Mouse (Mus musculus) cerebellum, postnatal 36 days (tissue): ENCODE data around the gene Ralgapb.

ENCODE experiments used
- DNase-seq, 2 experiments: peaks; one replicate each; pipeline ENCODE4 v3.0.0; 2021 to 2022; ENCODE audit warnings: mixed read lengths in 2 of 2

Ralgapb gene

GRCm38 (mm10) chr2:158408997-158409594 is 552 bp upstream of the Ralgapb start:
- no peak for DNase-seq

GRCm38 (mm10) chr2:158410022-158411014 is 670 bp downstream of the Ralgapb start:
- DNase-seq = peak; percentile 36 to 43

DNA sequence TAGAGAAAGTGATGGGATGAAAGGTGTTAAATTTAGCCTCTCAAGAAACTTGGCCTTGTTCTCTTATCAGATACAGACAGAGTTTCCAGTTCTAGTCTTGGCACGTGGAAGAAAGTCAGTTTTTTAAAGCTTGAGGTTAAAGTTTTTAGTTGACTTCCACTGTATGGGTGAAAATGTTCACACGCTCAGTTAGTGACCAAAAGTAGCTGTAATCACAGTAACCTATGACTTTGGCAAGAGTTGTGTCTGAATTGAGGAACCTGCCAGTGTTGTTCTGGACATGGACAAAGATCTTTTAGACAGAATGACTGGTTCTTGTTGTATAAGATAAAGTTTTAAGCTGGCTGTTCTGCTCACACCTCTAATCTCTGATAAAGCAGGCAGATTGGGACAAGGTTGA is 3.6 kb downstream of the Ralgapb start:
- DNase-seq = no peak

DNA sequence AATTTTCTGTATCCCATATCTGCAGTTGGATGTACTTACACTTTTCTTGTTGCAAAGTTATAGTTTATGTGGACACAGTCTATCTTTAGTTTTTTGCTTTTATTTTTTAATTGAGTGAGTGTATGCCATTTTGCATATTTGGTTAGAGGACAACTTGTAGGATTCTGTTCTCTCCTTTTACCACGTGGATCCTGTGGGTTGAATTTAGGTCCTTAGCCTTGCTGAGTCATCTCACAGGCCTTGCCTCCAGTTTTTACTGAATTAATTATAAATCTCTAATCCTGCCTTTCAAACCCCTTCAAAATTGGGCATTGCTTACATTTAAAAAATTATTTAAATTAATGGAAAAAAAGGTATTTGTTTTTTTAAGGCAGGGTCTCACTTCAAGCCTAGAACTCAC is 6.2 kb downstream of the Ralgapb start:
- DNase-seq = no peak

GRCm38 (mm10) chr2:158418663-158419062 is 9.0 kb downstream of the Ralgapb start:
- DNase-seq = no peak

GRCm38 (mm10) chr2:158445814-158446213 is 36.2 kb downstream of the Ralgapb start:
- no peak for DNase-seq

- no peak for DNase-seq
Measured at GRCm38 (mm10) chr2:158449845-158450244, 40.2 kb downstream of the Ralgapb start.

GRCm38 (mm10) chr2:158456451-158456850 is 46.8 kb downstream of the Ralgapb start:
- no peak for DNase-seq

DNA sequence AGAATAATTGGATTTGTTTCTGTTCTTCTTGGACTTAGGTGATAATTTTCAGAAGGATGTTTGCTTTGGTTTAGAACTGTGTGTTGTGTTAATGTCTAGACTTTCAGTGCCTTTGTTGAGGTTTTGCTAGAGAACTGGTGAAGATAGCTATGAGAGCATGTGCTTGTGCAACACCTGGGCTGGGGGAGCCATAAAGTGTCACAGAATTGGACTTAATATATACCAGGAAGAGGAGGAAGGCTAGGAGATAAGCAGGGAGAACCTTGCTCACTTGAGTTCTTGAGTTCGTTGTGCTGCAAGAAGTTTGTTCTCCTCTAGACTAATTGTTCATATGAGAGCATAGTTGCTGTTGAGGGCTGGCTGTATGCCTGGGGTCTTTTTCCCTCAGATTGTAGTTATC is 48.0 kb downstream of the Ralgapb start:
- DNase-seq = no peak

DNA sequence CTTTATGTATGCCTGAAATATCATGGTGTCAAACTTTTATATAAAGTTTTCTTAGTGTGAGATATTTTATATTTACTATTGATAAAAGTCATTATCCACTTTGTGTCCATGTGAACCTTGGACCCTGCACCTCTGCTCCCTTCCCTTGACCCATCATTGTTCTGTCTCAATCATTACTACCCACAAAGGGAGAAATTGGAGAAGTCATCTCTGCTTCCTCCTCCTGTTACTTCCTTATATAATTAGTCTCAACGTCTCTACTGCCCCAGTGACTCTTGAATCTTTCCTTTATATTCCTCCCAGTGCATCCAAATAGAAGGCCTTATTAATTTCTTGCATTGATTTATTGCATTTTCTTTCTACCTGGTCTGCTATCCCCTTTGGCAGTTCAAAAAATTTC is 52.8 kb downstream of the Ralgapb start:
- no peak for DNase-seq

DNA sequence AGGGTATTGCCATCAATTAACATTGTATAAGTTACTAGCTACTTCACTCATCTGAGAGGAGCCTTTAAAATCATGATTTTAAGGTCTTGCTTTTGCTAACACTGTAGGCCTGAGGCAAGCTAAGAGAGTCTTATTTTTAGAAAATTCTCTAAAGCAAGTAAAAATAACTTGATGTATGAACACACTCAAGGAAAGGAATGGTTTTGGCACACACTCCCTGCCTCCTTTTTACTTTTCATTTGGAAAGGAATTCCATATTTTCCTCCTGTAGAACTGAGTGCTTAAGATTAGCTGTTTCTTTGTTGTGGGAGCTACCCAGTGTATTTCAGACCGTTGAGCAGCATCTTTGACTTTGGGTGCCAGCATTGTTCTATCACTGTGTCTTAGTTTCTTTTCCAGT is 64.5 kb downstream of the Ralgapb start:
- no peak for DNase-seq

- DNase-seq = no peak
Measured at GRCm38 (mm10) chr2:158477640-158478039, 68.0 kb downstream of the Ralgapb start.

DNA sequence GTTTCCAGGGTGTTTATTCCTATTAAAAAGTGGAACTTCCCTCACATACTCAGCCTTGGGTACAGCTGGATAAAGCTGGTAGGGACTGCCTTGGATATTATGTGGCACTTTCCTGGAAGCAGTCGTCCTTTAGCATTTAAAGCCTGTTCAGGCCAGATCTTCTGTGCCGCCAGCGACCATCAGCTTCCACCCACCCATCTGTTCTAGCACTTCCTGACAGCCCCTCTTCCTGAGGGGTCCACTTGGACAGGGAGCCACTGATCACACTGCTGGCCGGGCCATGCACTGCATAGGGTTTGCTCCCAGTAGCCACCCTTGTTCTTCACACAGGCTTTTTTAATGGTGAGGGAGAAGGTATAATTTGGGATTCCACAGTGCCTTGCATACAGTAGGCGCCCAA is 88.8 kb downstream of the Ralgapb start:
- DNase-seq = no peak

GRCm38 (mm10) chr2:158501836-158502812 is 92.5 kb downstream of the Ralgapb start, which contains the start of gene Adig:
TSS of gene Adig (plus strand) at chr2:158502612.
- no peak for DNase-seq

DNA sequence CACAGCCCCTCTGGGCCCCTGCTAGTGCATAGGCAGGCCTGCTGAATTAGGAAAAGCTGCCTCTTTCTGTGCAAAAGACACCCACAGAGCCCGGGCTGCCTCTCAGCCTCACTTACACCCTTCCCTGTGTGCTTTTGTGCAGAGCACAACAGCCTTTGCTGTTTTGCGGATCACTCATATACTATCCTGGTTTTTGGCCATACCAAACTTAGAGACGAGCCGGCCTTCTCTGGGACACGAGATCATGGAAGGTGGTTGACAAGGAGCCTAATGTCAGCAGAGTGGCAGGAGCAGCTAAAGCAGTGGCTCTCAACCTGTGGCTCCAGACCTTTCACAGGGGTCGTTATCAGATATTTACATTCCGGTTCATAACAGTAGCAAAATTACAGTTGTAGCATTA is 93.6 kb downstream of the Ralgapb start:
- DNase-seq = no peak

DNA sequence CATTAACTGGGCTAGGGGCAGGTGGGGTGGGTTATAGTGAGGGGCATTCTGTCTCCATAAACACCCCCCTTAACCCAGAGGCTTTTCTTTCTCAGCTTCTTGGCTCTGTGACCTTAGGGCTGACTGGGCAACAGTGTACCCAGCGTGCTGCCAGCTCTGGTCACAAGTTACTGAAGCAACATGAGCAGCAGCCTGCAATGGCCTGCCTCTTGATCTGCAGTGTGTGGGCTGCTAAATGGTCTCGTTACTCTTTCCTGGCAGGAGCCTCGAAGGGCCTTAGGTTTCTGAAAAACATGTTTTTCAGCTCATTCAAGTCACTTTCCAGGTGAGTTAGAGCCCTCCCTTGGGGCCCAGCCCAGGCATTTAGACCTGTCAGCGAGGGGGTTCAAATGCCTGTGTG is 94.0 kb downstream of the Ralgapb start:
- no peak for DNase-seq

DNA sequence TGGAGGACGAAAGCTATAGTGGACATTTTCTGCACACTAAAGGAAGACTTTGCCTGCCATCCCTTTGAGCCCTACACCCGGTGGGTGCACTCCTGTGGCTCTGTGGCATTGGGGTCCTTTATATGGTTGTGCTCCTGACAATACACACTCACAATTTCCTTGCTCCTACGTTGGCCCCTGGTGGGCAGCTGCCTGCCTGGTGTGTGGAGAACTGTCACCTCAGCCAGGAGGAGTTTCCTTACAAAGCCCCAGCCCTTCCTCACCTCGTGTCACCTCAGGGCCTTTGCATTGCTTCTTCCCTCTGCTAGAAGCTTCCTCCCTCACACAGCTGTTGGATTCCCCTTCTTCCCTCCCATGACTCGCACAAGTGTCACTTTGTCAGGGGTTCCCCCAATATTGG is 96.8 kb downstream of the Ralgapb start:
- DNase-seq = no peak

GRCm38 (mm10) chr2:158507046-158507445 is 97.4 kb downstream of the Ralgapb start:
- no peak for DNase-seq

DNA sequence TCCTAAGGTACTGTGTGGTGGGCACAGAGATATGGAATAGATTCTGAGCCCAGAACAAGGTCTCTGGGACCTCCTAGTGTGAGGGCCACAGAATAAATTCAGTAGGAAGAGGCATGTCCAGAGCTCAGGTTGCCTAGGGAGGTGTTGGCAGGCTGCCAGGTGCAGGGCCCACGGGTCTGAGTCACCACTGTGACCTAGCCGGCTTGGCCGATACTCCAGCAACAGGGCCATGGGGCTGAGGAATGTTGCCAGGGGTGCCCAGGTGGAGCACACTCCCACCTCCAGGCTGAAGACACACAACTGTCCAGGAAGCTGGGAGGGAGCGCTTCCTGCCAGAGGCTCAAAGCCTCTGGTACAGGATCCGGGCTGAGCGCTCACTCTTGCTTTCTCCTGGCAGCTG is 101.0 kb downstream of the Ralgapb start:
- no peak for DNase-seq

DNA sequence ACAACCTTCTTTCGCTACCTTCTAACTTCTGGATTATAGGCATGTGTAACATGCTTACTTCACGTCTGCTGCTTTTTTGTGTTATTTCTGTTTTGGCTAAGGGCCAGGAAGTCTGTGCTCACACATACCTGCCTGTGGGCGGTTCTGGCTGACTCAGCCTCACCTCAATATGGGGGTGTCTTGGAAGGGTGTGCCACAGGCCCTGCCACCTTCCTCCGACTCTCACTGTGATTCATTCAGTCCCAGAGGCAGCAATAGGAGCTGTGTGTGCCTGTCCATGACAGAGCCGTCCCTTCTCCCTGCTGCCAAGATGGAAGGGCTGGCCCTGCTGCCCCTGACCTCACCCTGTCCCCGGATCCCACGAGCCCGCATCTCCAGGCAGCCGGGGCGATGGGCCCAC is 102.9 kb downstream of the Ralgapb start, which contains the start of gene Arhgap40:
Gene Arhgap40, plus strand, starts transcription at position 269 of the 400 bp plus-strand sequence.
- DNase-seq = no peak

- DNase-seq = no peak
Measured at GRCm38 (mm10) chr2:158513821-158514336, 104.2 kb downstream of the Ralgapb start.

GRCm38 (mm10) chr2:158518583-158518982 is 108.9 kb downstream of the Ralgapb start:
- no peak for DNase-seq

DNA sequence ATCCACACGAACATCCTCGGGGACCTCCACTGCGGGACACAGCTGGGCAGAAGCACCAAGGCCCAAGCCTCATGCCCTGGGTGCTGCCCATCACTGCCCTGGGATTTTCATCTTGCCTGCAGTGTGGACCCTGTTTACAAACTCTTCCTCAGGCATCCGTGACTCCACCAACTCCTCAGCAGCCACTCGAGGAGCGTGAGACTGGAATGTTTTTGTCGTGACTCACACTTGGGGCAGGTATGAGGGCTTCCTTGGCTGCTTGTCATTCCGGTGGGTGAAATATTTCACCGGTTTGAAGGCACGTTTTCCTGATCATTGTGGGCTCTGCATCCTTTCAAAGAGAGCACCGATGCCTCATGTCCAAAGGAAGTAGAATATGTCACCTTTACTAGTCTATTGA is 109.4 kb downstream of the Ralgapb start:
- no peak for DNase-seq
